Mouse (Mus musculus) testis, postnatal 10 days (tissue): ENCODE data around the gene Dlgap5.

ENCODE experiments used
- DNase-seq: peaks from one replicate; pipeline ENCODE4 v3.0.0; 2021; ENCODE audit warnings: low spot score

Gene Dlgap5

DNA sequence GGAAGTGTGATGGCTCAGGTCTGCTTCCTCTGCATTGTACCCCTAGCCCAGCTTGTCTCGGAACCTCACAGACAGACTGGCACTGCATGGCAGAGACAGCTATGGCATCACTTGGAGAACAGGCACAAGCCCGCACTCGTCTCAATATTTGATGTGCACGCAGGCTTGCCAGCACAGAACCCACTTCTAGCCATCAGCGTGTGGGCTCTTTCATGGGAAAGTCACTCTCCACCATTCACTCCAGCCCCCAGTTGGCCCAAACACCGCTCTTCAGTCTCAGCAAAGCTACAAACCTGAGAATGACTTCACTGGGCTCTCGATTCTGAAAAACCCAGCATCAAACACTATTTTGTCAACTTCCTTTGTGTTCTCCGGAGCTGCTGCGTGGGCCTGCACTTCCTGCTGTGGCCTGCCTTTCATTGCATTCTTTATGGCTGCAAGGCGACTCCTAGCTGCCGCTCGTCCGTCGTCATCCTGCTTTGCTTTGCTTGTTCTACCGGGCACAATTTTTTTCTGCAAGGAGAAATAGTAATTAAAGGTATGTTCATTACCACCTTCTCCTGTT, 22.7 kb downstream of the Dlgap5 start:
- DNase-seq: no peak

DNA sequence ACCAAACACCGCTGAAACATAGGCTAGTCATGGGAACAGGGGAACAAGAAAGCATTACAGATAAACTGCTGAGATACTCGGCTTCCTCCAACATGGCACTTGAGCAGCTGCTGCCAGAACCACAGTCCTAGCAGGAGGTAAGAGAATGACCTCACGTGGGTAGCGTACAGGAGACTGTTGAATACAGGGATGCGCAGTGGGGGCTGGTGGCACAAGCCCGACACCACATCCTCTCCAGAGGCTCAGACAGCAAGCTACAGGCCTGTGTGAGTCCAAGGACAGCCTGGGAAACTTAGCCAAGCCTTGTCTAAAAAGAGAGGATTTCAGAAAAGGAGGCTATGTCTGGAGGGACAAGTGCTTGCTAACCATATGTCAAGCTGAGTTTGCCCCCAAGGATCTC, 23.2 kb downstream of the Dlgap5 start:
- no peak for DNase-seq

DNA sequence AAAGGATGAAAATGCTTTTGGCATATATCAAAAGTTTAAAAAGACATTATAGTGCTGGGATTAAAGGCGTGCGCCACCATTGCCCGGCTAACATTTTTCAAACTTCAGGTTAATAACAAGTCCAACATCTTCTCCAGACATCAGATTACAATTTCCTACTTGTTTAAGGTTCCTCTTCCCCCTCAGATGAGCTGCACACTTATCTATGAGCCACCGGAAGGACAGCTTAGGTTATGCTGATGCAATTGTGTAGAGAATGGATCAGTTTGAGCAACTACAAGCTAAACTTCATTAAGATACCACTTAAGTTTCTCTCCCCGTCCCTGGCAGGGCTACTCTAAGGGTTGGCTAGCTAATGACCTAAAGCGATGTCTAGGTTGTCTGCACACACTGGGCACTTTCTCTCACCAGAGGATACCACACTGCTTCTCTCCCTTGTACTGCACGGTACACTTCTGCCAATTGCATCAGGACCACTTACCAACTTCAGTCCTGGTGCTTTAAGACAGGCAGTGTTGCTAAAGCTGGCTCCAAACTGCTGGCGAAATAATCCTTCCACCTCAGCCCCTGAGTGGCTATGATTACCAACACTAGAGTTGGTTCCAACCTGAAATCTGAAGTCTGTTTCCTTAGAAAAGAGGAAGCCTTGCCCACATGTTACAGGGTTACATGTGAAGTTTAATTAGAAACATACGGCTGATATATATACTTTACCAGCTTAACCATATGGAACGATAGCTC, 24.7 kb downstream of the Dlgap5 start:
- DNase-seq: no peak

DNA sequence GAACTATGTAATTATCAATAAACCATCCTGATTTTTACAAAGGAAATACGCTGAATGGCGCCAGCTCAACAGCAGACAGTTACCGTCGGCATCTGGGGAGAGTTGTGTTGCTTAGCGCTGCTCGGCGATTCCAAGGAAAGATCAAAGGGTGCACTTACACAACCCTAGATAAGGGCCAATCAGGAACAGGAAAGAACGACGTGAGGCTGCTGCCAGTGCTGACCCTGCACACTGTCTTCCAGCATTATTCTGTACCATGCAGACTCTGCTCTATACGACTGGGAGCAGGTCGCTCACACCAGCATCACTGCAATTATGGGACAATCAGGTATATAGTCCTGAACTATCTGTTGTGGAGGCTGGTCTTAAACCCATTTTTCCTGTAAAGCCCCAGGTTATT, 32.1 kb downstream of the Dlgap5 start:
- no peak for DNase-seq

DNA sequence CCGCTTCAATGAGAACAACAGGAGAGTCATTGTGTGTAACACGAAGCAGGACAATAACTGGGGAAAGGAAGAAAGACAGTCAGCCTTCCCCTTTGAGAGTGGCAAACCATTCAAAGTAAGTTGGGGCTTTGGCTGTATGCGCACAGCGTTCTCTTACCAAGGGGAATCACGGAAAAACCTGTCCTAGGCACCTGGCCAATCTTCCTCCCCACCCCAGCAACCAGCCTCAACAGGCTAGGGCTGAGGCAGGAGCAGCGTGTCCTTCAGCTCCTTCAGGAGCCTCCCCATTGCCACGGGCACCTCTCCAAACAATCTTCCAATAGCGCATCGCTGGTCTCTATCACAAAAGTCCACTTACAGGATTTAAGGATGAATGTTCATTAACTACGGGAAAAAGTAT, 33.6 kb downstream of the Dlgap5 start:
- DNase-seq: peak; percentile 56

DNA sequence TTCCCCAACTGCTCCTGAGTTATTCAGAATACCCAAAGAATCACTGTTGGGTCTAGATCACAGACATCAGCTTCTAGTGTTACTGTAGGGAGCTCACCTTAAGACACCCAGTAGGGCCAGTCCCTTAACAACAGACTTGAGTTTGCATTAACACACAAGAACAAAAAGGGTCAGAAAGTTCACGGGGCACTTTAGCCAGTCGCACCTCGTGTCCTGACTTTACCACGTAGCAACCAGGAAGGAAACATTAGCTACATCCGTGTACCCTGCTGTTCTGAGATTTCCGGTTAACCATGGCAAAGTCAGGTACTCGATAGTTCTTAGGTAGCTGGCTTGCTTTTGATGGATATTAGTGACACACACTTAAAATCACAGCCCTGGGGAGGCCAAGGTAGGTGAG, 34.3 kb downstream of the Dlgap5 start:
- no peak for DNase-seq

DNA sequence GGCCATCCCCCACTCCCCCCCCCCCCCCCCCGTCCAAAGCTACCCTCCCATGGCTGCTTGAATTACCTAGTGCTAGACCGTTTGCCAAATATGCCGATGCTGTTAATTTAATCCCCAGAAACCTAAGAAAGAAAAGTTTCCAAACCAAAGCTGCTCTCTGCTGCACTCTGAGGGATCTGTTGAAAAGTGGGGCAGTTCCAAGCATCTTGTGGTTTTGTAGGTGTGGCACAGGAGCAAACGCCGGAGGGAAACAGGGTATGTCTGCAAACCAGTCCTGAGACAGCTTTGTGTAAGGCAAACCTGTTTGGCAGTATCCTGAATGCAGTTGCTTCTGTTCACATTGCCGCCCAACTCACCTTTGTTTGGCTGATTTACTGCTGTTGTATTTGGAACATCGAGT, 39.9 kb downstream of the Dlgap5 start:
- no peak for DNase-seq

DNA sequence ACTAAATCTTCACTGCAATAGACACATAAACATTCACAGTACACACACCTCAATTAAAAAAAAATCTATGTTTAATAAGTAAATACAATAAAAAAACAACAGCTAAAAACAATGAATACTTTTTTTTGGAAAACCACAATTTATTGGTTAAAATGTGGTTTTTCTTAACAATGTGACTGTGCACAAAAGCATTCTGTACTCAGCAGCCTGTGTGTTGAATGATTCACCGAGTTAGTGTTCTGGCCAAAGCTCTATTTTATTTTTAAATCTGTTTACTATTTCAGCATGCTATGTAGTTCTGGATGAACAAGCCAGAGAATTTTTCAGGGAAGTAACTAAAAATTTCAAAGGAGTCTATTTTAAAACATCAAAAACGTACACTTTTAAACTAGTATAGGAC, 41.7 kb downstream of the Dlgap5 start:
- no peak for DNase-seq

DNA sequence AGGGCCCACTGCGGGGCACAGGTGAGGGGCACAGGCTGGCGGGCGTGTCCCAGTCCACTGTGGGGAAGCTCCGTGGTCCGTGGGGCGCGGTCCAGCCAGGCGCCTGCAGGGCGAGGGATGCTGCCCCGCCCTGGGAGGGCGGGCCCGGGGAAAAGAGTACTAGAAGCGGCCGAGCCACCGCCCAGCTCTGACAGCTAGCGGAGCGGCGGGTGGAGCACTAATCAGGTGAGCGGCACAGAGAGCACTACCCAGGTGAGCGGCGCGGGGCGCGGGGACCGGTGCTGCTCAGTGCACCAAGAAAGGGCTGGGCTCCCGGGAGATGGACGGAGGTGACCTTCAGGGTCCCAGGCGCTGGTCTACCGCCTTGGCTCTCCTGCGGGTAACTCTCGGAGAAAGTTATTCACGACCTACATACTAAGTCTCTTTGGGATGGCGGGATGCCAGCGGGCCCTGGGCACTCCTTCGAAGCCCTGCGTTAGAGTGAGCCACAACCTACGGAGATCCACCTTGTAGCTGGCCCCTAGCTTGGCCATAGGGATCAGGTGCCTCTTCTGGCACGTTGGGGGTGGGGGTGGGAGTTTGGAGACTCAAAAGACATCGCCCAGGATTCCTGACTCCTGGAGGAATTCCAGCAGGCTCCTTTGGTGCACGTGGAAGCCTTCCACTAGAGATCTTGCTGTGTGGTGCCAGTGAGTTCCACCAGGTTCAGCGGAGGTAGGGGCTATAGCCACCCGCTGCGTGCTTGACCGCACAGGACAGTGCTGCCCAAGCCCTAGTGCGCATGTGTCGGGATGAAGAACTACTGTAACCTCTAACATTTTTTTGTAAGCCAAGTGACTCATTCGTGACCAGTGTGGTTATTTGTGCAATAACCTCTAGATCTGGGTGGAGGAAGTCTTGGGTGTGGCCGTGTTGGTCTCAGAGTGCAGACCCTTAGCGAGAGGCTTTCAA, 44.2 kb downstream of the Dlgap5 start:
- peak; percentile 58 for DNase-seq

DNA sequence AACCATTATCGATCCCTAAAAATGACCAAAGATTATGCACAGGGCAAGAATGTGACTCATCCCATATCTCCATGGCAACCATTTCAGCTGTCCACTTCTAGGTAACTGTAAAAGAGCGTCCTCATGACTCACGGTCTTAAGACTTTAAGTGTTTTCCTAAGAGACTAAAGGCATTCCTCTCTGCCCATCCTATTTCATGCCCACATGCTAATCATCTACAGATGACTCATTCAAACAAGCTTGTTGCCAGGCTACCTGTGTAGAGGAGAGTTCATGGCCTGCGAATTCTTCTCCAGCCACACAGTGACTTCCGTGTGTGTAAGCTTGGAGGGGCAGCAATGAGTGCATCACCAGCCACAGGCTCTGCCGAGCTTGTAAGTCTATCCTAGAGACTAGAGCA, 46.5 kb downstream of the Dlgap5 start:
- DNase-seq: no peak

DNA sequence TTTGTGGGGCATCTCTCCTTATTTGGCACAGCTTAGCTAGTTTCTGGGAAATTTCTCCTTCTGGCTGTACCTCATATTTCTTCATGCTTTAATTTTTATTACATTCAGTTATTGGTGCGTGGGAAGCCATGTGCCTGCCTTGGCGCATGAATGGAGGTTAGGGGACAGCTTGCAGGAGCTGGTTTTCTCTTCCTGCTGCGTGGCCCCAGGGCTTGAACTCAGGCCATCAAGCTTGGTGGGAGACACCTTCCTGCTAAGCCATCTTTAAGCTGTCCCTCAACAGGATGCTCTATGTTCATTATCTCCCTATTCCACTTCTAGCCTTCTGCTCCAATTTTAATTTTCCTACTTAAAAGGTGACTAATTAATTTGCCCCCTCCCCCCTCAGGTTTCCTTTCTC, 47.4 kb downstream of the Dlgap5 start:
- DNase-seq: no peak

DNA sequence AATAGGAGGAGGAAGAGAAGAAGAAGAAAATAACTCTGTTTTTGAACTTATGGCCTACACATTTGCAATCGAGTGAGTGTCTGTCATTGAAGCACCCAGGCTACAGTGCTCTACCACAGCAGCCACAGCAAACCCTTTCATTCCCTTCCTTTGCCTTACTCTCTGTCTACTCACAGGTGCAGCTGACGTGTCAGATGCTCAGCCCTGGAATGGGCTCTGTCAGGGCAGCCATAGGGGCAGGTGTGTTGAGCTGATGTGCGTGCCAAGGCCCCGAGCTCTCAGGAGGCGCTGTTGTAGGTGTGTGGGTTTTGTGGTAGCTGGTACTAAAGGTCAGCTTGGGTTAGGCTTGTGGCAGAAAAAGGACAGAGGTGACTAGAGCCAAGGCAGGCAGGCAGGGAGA, 48.5 kb downstream of the Dlgap5 start:
- no peak for DNase-seq

DNA sequence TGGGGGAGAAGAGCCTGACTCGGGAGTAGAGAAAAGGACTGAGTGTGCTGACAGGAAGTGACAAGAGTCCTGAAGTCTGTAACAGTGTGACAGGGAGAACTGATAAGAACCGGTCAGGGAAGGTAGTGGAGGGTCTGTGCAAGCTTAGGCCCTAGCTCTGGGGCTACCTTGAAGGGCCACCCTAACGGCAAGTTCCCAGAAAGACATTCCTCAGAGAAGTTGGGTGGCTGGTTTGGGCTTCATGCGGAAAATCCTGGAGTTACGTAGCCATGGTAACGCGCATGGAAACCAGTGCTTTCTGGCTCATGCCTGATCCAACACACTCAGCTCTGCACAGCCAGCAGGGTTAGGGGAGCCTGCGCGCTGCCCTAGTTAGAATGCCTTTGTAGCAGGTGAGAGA, 50.7 kb downstream of the Dlgap5 start, which contains the start of gene Lgals3:
TSS of gene Lgals3 (plus strand) at position 291 of the 400 bp plus-strand sequence.
- no peak for DNase-seq

DNA sequence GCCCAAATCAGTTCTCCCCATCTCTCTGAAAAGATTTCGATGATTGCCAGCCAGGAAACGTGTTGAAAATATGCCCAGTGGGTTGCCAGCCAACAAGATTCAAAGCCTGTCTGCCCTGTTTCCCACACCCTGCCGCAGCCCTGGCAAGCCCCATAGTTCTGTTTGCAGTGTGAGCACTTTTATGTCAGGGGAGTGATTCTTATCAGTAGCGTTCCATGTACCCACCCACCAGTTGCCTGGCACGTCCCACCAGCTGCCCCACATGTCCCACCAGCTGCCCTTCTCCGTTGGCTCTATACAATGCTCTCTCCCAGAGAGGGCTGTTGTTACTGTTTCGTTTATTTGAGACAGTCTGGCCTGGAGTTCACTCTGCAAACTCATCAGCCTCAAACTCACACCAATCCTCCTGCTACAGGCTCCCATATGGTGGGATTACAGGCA, 51.3 kb downstream of the Dlgap5 start:
- no peak for DNase-seq

DNA sequence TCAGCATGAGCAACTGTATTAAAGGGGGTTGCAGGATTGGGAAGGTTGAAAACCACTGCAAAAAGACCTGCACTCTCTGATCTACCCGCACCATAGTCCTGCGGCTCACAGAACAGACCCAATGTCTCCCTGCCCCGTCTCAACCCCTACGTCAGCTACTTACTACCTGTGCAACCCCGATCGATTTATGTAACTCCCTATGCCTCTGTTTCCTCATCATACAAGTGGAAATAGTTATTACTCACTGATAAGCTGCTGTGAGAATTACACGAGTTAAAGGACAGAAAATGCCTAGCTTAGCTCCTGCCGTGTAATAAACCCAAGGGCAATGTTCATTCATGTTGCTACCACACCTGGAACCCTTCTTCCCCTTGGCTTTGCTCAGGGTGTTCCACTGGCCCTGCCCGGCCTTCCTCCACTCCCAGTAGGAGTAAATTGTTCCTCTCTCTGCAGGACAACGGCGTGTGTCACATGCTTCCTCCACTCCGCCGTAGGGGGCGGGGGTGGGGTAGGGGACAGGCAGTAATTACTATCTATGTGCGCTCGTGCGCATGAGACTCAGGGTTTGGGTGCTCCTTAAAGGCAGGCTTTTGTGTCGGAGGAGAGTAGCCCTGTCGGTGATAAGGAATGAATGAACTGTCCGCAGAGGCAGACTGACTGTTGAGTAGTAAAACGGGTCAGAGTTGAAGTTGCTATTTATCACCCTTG, 53.3 kb downstream of the Dlgap5 start:
- DNase-seq: peak; percentile 59

DNA sequence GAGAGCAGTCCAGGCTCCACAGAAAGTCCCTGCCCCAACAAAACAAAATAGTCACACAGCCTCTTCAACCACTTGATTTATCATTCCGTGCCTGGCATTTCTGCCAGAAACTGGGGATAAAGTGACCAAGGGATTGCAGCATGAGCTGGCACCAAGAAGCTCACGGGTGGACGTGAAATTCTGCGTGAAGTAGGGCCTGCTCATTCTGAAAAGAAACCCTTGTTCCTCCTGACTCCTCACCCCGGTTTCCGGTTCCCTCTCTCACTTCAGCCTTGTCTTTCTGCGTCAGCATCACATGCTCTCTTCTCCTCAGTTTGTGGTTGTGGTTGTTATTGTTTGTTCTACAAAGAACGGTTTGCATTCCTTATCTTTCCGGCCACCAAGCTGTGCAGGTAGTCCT, 56.3 kb downstream of the Dlgap5 start:
- DNase-seq: no peak

DNA sequence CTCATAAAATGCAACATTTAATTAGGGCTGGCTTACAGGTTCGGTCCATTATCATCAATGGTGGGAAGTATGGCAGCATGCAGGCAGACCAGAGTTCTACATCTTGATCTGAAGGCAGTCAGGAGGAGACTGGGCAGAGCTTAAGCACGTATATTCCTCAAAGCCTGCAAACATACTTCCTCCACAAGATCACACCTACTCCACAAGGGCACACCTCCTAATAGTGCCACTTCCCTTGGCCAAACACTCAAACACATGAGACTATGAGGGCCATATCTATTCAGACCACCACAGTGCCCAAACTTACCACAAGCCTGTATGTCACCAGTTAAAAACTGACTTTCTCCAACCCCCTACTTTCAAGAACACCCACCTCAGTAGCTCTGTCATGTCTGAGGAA, 56.8 kb downstream of the Dlgap5 start:
- DNase-seq: no peak

DNA sequence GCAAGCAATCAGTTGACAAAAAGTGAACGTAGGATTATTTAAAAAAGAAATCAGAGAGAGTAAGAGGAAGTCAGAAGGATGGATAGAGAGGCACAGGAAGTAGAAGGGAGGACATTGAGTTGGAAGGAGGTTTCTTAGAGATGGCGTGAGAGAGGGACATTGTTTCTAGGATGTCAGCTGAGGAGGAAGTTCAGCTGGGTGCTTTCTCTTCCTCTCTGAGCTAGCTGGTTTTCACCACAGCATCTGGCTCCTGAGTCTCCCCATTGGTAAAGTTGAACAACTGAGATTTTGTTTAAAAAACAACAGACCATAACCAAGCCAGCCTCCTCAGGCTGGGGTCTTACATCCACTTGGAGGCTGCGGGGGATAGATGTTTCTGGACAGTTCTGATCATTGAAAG, 58.6 kb downstream of the Dlgap5 start:
- no peak for DNase-seq

DNA sequence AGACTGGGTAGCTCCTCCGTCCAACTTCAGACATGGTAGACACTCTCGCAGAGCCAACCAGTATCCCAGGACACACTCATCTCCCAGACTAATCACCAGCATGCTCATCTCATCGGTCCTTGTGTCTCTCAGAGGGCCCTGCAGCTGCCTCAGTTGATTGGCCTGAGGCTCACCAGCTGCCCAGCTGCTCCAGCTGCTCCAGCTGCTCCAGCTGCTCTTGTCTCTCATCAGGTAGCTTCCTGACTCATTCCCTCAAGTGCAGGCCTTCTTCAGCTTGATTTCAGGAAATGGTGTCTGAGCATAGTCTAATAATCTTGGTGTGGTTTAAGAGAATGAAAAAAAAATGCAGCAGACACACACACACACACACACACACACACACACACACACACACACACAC, 61.6 kb downstream of the Dlgap5 start:
- no peak for DNase-seq

DNA sequence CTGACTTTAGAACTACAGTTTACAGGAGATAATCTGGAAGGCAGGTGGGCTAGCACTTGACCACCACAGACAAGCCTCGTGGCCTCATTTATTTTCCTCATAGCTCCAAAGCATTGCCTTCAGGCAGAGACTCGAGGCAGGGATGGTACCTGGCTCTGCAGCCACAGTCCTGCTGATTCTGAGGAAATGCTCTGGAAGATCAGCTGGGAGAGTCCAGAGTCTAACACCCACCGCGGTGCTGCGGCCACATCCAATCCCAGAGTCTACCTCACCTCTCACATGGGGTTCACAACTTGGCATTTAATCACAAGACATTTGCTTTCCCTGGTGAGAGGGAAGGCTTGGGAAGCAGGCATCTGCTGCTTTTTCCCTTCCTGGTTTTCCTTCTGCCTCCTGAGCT, 63.3 kb downstream of the Dlgap5 start:
- DNase-seq: no peak

DNA sequence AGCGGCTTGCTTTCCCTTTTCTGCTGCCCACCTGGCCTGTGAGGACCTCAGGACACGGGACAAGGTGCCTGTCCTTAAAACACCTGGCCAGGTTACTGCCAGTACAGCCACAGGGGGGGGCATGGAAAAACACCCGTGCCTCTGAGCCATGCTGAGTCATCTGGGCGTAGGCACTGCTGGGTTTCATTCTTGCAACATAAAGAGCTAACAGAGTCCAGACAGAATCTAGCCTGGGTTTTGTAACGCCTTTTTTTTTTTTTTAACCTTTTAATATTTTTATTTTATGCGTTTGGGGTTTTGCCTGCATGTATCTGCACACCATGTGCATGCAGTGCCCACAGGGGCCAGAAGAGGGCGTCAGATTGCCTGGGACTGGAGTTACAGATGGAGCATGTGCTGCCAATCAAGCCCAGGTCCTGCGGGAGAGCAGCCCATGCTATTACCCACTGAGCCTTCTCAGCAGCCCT, 64.1 kb downstream of the Dlgap5 start:
- peak; percentile 60 for DNase-seq

DNA sequence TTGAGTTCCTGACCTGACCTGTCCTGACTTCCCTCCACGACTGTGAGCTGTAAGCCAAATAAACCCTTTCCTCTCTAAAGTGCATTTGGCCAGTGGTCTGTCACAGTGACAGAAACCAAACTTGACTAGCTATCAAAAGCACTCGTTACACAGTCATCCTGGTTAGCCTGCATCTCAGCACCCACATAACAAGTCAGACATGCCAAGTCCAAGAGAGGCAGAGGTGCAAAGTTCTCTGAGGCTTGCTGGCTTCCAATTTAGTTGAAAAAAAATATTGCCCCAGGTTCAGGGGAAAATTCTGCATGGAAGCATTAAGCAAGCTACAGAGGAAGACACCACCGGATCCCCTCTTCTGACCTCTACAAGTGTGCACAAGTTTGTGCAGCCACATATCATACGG, 65.0 kb downstream of the Dlgap5 start:
- no peak for DNase-seq
